Mouse (Mus musculus): Measurements from ENCODE around the gene Csf2rb. TPM values are rescaled to one million over a fixed set of nuclear protein-coding genes. Genes with fewer than 3 reads are reported as not detected.

The Csf2rb gene
- polyA plus RNA-seq, 1 experiment from 2014 or later = 3.9 TPM

GRCm38 (mm10) chr15:78368926-78369346 is 43.4 kb downstream of the Csf2rb start:
- Histone ChIP-seq H3K36me3 (replicated peaks) (no peaks in the 10 kb centered on the region), H3K4me3 (no peak overlapping the region), H3K9me3 (no peaks in the 10 kb centered on the region), H3K27me3 (ENCODE audit: poor library complexity, severe bottlenecking) (peaks cover 29% of the 10 kb centered on the region), H3K4me1 (peaks cover 17% of the 10 kb centered on the region), H3K27ac (no peak overlapping the region)
- peak; percentile 46 for DNase-seq (ENCODE audit: extremely low spot score, low spot score)
- WGBS = 15% methylated on average over 8 of the region's 8 CpGs

GRCm38 (mm10) chr15:78369641-78370040 is 44.1 kb downstream of the Csf2rb start:
- WGBS = 54% methylated on average over 1 of the region's 1 CpGs
- no peak for DNase-seq (ENCODE audit: extremely low spot score, low spot score)
- no peak overlapping the region for H3K27ac ChIP-seq
- H3K4me3 ChIP-seq = no peak overlapping the region
- peaks cover 17% of the 10 kb centered on the region for H3K4me1 ChIP-seq
- H3K36me3 ChIP-seq (replicated peaks) = no peaks in the 10 kb centered on the region
- peaks cover 29% of the 10 kb centered on the region for H3K27me3 ChIP-seq (ENCODE audit: poor library complexity, severe bottlenecking)
- H3K9me3 ChIP-seq = no peaks in the 10 kb centered on the region

- Histone ChIP-seq H3K9me3 (no peaks in the 10 kb centered on the region), H3K27me3 (ENCODE audit: poor library complexity, severe bottlenecking) (peaks cover 23% of the 10 kb centered on the region), H3K4me1 (peaks cover 17% of the 10 kb centered on the region), H3K4me3 (no peak overlapping the region), H3K27ac (no peak overlapping the region), H3K36me3 (replicated peaks) (no peaks in the 10 kb centered on the region)
- 88% methylated on average over 3 of the region's 3 CpGs for WGBS
- no peak for DNase-seq (ENCODE audit: extremely low spot score, low spot score)
These were observed 47.2 kb downstream of the Csf2rb start for GRCm38 (mm10) chr15:78372796-78373195.

- H3K36me3 ChIP-seq (replicated peaks) = no peaks in the 10 kb centered on the region
- H3K4me3 ChIP-seq = no peak overlapping the region
- H3K9me3 ChIP-seq = no peaks in the 10 kb centered on the region
- no peak overlapping the region for H3K27ac ChIP-seq
- DNase-seq (ENCODE audit: extremely low spot score, low spot score) = no peak
- H3K27me3 ChIP-seq (ENCODE audit: poor library complexity, severe bottlenecking) = peaks cover 9% of the 10 kb centered on the region; the same call in 1 of the 2 replicates
- peaks cover 15% of the 10 kb centered on the region for H3K4me1 ChIP-seq
- WGBS = 80% methylated on average over 3 of the region's 3 CpGs
These were observed 48.7 kb downstream of the Csf2rb start for GRCm38 (mm10) chr15:78374204-78374603.

- Histone ChIP-seq H3K9me3 (no peaks in the 10 kb centered on the region), H3K4me1 (no peaks in the 10 kb centered on the region), H3K36me3 (replicated peaks) (no peaks in the 10 kb centered on the region), H3K27ac (no peak overlapping the region), H3K4me3 (no peak overlapping the region), H3K27me3 (ENCODE audit: poor library complexity, severe bottlenecking) (no peaks in the 10 kb centered on the region)
- no peak for DNase-seq (ENCODE audit: extremely low spot score, low spot score)
- WGBS = 87% methylated on average over 10 of the region's 10 CpGs
These were observed 52.3 kb downstream of the Csf2rb start for GRCm38 (mm10) chr15:78377859-78378258.

- Histone ChIP-seq H3K27me3 (ENCODE audit: poor library complexity, severe bottlenecking) (no peaks in the 10 kb centered on the region), H3K36me3 (replicated peaks) (no peaks in the 10 kb centered on the region), H3K9me3 (no peaks in the 10 kb centered on the region), H3K4me1 (no peaks in the 10 kb centered on the region), H3K27ac (no peak overlapping the region), H3K4me3 (no peak overlapping the region)
- DNase-seq (ENCODE audit: extremely low spot score, low spot score) = no peak
- WGBS = 86% methylated on average over 10 of the region's 10 CpGs
These were observed 53.0 kb downstream of the Csf2rb start for GRCm38 (mm10) chr15:78378556-78378955.

GRCm38 (mm10) chr15:78380208-78380607 is 54.7 kb downstream of the Csf2rb start:
- Histone ChIP-seq H3K4me3 (no peak overlapping the region), H3K27ac (no peak overlapping the region), H3K9me3 (no peaks in the 10 kb centered on the region), H3K36me3 (replicated peaks) (no peaks in the 10 kb centered on the region), H3K4me1 (peaks cover 3% of the 10 kb centered on the region; the same call in 1 of the 2 replicates), H3K27me3 (ENCODE audit: poor library complexity, severe bottlenecking) (no peaks in the 10 kb centered on the region)
- DNase-seq (ENCODE audit: extremely low spot score, low spot score) = no peak
- 86% methylated on average over 2 of the region's 2 CpGs for WGBS

GRCm38 (mm10) chr15:78380741-78381140 is 55.2 kb downstream of the Csf2rb start:
- 63% methylated on average over 4 of the region's 4 CpGs for WGBS

GRCm38 (mm10) chr15:78382115-78382514 is 56.6 kb downstream of the Csf2rb start:
- H3K27me3 ChIP-seq (ENCODE audit: poor library complexity, severe bottlenecking) = no peaks in the 10 kb centered on the region

More at GRCm38 (mm10) chr15:78380741-78381140, 55.2 kb downstream of the Csf2rb start:
- no peaks in the 10 kb centered on the region for H3K9me3 ChIP-seq
- no peaks in the 10 kb centered on the region for H3K36me3 ChIP-seq (replicated peaks)
- no peak for DNase-seq (ENCODE audit: extremely low spot score, low spot score)
- no peaks in the 10 kb centered on the region for H3K27me3 ChIP-seq (ENCODE audit: poor library complexity, severe bottlenecking)
- H3K4me3 ChIP-seq = no peak overlapping the region
- H3K4me1 ChIP-seq = peaks cover 3% of the 10 kb centered on the region; the same call in 1 of the 2 replicates
- H3K27ac ChIP-seq = no peak overlapping the region

GRCm38 (mm10) chr15:78383450-78384219 is 58.1 kb downstream of the Csf2rb start:
- Histone ChIP-seq H3K4me3 (no peak overlapping the region), H3K9me3 (no peaks in the 10 kb centered on the region), H3K36me3 (replicated peaks) (no peaks in the 10 kb centered on the region), H3K4me1 (peaks cover 3% of the 10 kb centered on the region; the same call in 1 of the 2 replicates), H3K27ac (0 out of 2 replicates have a peak overlapping the region, but pooled peaks have one; percentile 10), H3K27me3 (ENCODE audit: poor library complexity, severe bottlenecking) (no peaks in the 10 kb centered on the region)
- 84% methylated on average over 11 of the region's 11 CpGs for WGBS
- no peak for DNase-seq (ENCODE audit: extremely low spot score, low spot score)

More at GRCm38 (mm10) chr15:78382115-78382514, 56.6 kb downstream of the Csf2rb start:
- Histone ChIP-seq H3K36me3 (replicated peaks) (no peaks in the 10 kb centered on the region), H3K27ac (no peak overlapping the region), H3K4me3 (no peak overlapping the region), H3K9me3 (no peaks in the 10 kb centered on the region), H3K4me1 (peaks cover 3% of the 10 kb centered on the region; the same call in 1 of the 2 replicates)
- WGBS = 74% methylated on average over 4 of the region's 4 CpGs
- no peak for DNase-seq (ENCODE audit: extremely low spot score, low spot score)

GRCm38 (mm10) chr15:78384220-78385116 is 58.9 kb downstream of the Csf2rb start:
- 0 out of 2 replicates have a peak overlapping the region, but pooled peaks have one; percentile 10 for H3K27ac ChIP-seq
- no peak for DNase-seq (ENCODE audit: extremely low spot score, low spot score)
- H3K27me3 ChIP-seq (ENCODE audit: poor library complexity, severe bottlenecking) = no peaks in the 10 kb centered on the region
- WGBS = 85% methylated on average over 7 of the region's 7 CpGs
- H3K4me3 ChIP-seq = no peak overlapping the region
- no peaks in the 10 kb centered on the region for H3K36me3 ChIP-seq (replicated peaks)
- H3K4me1 ChIP-seq = peaks cover 3% of the 10 kb centered on the region; the same call in 1 of the 2 replicates
- no peaks in the 10 kb centered on the region for H3K9me3 ChIP-seq

GRCm38 (mm10) chr15:78385564-78385963 is 60.0 kb downstream of the Csf2rb start:
- Histone ChIP-seq H3K9me3 (no peaks in the 10 kb centered on the region), H3K4me3 (no peak overlapping the region), H3K27ac (no peak overlapping the region), H3K27me3 (ENCODE audit: poor library complexity, severe bottlenecking) (no peaks in the 10 kb centered on the region), H3K36me3 (replicated peaks) (no peaks in the 10 kb centered on the region), H3K4me1 (peaks cover 3% of the 10 kb centered on the region; the same call in 1 of the 2 replicates)
- no peak for DNase-seq (ENCODE audit: extremely low spot score, low spot score)
- WGBS = 89% methylated on average over 1 of the region's 1 CpGs

Data from forebrain, embryonic 10.5 days (tissue).